Mouse (Mus musculus): Measurements from ENCODE around the gene Ebi3.

Gene Ebi3

DNA sequence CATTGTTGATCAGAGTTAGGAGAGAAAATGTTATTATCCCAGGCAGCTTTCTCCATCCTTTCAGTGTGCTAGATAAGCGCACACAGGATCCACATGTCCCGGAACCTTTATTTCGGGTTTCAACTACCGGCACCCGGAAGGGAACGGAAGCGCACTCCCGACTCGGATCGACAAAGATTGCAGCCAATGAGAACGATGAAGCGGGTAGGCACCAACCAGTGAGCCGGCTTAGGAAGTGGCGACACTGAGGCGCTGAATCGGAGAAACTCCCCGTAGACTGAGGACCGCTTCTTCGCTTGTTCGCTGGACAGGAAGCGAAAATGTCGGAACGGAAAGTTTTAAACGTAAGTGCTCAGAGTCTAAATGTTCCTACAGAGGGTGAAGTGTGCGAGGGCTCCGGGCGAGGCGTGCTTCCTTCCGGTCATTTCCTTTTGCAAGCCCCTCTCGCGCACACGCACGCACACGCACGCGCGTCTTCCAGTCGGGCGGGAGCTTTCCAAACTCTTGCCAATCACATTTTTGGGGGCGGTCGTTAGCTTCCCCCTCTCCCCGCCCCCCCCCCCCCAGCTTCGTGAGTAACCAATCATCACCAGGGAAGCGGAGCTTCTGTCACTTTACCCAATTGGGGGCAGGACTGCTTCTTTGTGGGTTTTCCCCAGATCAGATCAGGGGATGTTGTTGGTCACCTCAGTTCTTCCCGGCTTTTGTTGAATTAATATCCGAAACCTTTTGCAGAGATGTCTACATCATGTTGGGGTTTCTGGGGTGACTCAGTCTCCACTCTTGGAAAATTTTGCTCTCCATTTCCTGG, 6.7 kb downstream of the Ebi3 start, which contains the start of gene Yju2:
Gene Yju2, plus strand, starts transcription at position 182 of the 811 bp plus-strand sequence.
- peak; percentile 95 to 96 for DNase-seq

DNA sequence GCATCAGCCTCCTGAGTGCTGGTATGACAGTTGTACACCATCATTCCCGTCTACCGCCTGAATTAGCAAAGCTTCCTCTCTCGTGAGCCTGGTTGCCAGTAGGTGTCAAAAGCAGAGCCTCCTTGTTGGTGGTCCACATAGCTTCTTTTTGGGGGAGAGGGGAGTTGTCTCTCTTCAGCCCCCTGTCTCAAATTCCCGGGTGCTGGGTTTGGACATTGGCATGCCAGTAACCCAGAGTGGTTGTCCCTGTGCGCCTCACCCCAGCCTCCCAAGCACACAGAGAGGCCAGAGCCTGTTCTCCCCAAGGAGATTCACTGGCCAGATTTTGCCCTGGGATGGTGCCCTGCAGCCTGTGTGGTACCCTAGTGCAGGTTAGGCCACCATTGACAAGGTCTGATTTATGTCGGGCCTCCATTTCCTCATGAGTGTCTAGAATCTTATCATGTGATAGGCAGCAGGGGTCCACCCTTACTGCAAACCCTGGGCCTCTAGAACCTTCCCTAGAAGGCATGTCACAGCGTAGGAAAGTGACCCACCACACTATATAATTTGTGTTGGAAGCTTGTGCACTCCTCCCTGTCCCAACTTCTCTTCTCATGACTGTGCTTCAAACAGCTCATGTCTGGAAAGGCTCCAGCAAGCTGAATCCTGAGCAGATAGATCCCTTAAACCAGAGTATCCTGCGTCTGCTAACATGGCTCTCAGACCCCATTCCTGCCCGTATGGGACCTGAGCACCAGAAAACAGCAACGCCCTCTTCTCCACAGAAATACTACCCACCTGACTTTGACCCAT, 7.7 kb downstream of the Ebi3 start:
- no peak for DNase-seq

DNA sequence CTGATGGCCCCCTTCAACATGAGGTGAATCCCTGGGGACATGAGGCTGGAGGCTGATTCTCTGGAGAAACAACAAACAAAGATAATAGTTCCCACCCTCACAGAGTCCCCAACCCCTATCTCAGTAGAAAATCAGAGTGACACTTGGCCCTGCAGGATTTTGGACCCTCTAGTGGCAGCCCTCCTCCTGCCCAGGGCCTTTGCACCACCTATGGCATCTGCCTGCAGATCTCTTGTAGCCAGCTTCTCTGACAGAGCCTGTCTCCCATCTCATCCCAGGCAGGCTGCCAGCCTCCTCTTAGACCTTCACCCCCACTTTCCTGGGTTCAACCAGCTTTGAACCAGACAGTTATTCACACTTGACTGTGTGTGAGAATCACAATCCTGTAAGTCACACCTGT, 8.4 kb downstream of the Ebi3 start:
- DNase-seq, result no peak

DNA sequence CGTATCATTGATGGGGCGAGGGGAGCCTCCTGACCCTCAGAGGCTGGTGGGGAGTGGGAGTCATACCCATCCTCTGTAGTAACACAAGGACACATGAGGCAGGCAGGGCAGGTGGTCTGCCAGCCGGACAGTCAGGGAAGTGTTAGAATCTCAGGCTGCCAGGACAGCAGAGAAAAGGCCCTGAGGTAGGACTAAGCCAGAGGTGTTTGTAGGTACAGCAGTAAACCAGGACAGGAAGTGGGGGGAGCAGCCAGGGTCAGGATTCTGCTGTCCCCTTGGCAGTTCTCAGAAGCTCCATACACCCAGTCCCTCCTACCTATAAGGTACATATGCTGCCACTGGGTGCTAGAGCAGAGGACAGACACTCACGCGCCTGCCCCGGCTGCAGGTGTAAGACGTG, 9.2 kb downstream of the Ebi3 start:
- DNase-seq, result no peak

DNA sequence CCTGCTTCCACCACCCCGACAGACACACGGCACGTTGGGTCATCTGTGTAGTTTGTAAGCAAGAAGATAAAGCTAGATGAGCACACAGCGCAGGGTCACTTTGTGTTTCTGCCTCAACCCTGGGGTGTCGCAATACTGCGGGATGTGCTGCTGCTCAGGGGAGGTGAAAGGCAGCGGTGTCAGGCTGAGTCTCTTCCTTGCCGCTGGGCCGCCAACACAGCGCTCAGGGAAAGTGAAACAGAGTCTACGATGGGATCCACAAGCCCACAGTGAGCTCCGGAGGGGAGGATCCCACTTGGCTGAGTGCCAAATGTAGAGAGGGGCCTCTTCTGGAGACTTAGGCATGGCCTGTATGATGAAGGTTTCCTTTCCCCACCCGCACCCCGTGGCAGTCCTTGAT, 10.7 kb downstream of the Ebi3 start:
- DNase-seq, result peak in 1 of 2 experiments; percentile 29

DNA sequence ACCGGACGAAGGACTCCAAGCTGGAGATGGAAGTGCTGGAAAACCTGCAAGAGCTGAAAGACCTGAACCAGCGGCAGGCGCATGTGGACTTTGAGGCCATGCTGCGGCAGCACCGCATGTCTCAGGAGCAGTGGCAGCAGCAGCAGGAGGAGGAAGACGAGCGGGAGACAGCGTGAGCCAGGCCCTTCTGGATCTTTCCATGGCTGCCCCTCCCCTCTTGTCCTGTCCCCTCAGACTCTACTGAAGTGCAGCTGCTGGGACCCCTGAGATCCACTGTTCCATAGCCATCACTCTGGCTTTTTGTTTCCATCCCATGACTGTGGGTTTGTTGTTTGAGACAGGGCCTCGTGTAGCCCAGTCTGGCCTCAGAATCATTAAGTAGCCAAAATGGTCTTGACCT, 12.1 kb downstream of the Ebi3 start:
- peak in 1 of 2 experiments; percentile 17 for DNase-seq

DNA sequence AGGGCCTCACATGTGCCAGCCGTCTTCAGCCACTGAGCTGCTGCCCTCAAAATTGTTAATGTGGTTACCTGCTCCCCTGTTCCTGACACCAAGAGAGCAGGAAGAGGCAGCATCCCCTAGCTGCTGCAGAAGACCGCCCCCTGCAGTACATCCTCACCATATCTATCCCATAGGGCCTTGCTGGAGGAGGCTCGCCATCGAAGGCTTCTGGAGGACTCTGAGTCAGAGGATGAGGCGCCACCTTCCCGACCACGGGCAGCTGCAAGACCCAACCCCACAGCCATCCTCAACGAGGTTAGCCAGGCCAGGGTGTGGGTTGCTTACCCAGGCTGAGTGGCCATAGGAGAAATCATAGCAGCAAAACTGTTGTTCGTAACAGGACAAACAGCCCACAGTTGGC, 12.6 kb downstream of the Ebi3 start:
- DNase-seq, result peak in 1 of 2 experiments; percentile 19

DNA sequence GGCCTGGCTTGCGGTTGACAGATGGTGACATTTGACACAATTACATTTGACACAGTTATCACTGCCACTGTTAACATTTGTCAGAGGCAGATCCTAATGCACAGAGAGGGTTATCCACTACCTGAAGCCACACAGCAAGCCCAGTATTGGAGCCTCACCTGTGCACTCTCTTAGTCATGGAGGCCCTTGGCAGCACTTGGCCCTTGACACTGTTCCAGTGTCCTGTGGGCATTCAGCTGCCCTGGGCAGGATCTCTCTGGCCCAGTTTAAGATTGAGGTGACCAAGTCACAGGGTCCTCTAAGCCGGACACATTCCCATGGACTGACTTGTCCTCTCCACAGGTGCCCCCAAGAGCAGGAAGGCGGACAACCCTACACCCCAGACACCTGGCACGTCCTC, 14.7 kb downstream of the Ebi3 start:
- no peak for DNase-seq

DNA sequence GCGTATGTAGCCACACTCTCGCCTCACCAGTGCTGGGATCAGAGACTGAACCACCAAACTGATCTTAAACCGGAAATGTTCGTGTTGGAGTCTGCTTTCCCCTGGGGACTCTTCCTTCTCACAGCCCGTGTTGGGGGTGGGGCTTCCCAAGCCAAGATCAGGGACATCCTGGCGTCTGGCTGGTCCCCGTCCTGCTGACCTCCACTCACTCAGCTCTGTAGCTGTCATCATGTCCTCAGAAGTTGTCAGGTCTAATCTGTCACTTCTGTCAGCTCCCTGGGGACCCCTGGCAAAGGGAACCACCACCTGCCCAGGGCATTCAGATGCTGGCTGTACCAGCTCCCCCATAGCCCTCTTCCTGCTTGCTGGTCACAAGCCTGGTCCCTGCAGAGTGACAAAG, 15.8 kb downstream of the Ebi3 start:
- peak in 1 of 2 experiments; percentile 42 for DNase-seq

DNA sequence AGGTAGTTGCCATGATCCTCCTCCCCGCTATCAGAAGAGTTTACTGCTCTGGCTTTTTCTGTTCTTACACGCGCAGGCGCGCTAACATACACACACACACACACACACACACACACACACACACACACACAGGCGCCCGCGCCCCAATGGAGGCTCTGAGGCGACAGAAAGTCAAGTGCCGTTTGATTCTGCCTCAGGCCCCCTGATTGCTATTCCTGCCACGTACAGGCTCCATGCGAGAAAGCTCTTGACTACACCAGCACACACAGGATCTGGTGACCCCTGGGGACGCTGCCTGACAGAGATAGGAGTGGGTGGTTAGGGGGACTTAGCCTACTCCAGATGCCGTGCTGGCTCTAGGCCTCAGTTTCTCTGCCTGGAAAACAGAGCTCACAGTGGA, 17.1 kb downstream of the Ebi3 start:
- DNase-seq, result peak in 1 of 2 experiments; percentile 33

DNA sequence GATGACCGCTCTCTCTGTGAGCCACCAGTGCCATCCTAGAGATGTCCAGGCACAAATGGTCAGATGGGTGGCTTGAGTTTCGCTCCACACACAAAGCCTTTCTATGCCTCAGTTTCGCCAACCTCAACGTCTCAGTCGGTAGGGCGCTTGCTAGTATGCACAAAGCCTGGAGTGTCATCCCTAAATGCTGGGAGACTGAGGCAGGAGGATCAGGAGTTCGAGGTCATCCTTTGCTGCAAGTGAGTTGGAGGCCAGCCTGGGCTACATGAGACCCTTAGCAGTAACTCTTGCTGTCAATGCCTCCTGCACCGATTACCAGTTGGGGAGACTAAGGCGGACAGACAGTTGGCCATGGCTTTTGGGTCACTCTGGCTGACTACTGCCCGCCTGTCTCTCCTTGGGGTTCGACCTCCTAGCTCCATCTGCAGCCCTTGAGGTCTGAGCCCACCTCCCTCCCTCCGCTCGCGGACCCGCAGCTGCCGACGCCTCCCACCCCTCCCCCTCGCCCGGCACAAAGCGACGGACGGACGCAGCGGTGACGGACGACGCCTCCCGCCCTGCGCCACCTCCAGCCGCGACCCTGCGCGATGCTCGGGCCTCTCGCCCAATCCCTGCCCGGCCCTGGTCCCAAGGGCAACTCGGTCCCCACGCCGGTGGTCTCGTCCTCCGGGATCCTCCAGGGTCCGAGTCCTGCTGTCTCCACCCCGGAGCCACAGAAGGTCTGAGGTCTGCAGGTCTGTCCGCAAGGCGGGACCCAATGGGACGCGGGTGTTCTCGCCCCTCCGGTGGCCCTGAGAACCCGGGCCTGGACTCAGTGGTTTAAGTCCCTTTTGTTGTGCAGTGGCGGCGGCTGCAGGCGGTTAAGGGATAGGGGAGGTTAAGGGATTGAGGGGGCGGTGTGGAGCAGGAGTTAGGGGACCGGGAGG, 17.8 kb downstream of the Ebi3 start, which contains the start of gene Shd:
Gene Shd, plus strand, starts transcription at position 502 of the 926 bp plus-strand sequence.
- DNase-seq, result peak; percentile 44 to 61

DNA sequence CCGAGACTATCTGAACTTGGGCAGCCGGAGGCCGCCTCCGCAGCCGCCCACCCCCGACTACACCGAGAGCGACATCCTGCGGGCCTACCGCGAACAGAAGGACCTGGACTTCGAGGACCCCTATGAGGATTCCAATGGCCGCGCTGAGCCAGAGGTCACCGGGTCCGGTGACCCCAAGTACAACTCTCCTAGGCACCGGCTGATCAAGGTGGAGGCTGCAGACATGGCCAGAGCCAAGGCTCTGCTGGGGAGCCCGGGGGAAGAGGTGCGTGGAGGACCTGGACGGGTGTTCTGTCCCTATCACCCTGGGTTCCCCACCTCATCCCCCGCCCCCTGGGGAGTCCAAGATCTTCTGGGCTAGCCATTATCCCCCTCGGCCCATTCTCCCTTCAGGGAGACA, 19.0 kb downstream of the Ebi3 start:
- peak in 1 of 2 experiments; percentile 30 for DNase-seq

DNA sequence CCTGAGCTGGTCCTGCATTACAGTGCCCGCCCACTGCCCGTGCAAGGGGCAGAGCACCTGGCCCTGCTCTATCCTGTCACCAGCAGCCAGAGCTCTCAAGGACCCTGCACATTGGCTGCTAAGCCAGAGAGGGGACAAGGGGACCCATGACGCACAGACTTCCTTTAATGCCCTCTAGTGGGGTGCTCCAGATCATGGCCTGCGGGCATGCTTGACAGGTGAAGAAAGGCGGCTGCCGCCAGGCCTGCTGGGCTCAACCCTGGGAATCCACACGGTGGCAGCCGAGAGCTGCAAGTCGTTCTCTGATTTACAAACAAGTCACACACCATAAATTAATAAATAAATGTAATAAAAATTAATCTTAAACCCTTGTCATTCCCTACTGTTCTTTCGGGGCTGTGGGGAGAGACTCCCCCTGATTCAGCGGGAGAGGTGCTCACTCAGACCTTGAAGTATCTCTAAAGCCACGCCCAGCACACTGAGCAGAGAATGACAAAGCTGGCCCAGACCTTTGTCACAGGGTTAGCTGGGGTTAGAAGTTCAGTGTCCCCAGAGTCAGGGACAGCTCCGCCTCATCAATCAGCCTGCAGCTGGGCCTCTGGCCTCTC, 23.9 kb downstream of the Ebi3 start:
- DNase-seq, result peak; percentile 84 to 88

DNA sequence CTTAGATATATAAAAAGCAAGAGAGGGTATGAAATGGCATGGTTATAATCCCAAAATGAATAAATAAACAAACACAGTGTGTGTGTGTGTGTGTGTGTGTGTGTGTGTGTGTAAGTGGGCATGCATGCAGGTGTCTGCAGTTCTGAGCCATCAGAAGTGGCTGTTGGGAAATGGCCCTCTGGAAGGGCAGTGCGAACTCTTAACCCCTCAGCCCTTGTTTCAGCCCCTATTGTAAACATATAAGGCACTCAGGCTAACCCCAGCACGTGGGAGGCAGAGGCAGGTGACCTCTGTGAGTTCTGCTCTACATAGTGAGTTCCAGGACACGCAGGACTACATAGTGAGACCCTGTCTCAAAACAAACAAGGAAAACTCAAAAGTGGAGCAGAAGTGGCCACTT, 24.9 kb downstream of the Ebi3 start:
- no peak for DNase-seq

DNA sequence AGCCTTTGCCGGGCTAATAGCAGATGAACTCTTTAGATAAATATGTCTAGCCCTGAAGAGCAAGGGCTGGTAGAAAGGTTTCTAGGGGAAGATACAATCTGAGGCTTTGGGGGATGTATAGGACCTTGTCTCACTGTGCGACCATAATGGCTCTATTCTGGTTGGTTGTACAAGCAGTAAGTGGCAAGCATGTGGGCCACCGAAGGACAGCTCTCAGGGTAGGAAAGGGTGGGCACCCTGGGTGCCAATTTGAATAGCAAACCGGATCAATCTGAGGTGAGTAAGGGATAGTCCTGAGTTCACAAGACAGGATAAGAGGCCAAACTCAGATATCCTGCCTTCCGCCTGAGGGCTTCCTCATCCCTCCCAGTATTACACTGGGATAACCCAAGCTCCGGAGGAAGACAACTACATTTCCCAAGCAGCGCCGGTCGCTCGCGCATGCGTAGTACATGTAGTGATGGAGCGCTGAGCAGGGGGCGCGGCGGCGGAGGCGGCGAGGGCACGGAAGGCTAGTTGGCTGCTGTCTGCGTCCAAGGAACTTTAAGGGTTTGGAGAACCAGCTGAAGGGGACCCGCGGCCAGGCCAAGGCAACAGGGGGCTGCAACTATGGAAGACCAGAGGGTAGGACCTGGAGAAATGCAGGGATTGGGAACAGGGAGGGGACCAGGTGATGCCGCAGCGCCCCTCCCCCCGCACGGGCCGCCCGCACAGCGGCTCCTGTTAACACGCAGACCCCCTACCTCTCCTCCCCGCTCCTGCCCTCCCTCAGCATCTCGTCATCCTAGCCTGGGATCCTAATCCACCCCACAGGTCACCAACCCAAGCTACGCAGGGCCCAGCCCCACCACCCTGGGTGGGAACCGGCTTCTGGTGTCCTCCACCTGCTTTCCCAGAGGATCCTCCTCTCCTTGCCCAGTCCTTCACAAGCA, 33.9 kb downstream of the Ebi3 start, which contains the start of gene Fsd1:
Gene Fsd1, plus strand, starts transcription at position 480 of the 932 bp plus-strand sequence.
- peak; percentile 55 to 67 for DNase-seq

DNA sequence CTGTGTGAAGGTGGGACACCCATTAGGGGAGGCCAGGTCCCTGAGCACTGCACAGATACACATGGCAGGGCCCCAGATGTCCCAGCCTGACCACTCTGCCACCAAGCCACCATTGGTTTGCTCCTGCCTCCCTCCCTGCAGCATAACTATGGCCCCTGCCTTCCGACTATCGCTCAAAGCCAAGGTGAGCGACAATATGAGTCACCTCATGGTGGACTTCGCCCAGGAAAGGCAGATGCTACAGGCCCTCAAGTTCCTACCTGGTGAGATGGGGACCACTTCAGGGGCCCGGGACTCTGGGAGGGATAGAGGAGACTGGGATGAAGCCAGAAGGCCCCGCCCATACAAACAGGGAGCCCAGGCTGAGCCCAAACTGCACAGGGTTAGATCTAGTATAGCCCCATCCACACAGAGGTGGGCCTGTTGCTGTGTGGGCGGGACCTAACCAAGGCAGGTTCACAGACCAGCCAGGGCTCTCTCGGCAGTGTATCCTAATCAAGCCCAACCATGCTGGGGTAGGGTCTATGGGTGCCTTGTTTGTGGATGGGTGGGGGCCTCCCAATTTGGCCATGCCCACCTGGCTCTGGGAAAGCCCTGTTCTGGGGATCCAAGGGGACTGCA, 37.9 kb downstream of the Ebi3 start:
- no peak for DNase-seq

DNA sequence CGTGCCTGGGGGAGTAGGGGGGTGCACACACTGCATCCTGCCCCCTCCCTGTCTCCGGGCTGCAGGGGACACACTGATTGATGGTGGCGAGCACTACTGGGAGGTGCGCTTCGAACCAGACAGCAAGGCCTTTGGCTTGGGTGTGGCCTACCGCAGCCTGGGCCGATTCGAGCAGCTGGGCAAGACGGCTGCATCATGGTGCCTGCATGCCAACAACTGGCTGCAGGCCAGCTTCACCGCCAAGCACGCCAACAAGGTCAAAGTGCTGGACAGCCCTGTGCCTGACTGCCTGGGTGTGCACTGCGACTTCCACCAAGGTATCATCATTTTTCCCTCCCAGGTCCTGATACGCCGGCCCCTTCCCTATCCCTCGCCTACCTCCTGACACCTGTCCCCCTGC, 43.6 kb downstream of the Ebi3 start:
- no peak for DNase-seq

DNA sequence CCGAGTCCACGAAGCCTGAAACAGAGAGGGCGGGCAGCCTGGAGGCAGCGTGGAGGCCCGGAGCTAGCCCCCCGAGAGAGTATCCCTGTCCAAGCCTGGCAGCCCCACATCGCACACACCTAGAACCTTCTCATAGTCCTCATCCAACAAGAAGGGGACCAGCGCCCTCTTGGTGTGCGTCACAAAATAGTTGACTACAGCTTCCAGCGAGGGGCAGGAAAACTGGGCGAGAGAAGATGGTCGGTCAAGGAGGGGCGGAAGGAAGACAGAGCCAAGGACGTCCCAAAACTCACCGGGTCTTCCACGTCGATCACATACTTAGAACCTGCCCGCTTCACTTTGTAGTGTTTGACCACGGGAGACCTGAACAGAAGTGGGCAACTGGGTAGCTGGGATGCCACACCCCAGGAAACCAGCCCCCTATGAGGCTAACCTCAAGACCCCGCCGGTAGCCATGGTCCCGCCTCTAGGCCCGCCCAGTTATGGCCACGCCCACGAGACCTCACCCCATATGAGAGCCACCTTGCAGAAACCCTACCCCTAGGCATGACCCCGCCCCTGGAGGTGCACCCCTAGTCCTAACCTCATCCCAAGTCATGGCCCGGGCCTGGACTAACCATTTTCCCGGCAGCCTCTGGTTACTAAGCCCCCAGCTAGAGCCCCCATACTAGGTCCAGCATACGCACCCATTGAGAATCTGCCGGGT, 47.5 kb downstream of the Ebi3 start:
- no peak for DNase-seq

DNA sequence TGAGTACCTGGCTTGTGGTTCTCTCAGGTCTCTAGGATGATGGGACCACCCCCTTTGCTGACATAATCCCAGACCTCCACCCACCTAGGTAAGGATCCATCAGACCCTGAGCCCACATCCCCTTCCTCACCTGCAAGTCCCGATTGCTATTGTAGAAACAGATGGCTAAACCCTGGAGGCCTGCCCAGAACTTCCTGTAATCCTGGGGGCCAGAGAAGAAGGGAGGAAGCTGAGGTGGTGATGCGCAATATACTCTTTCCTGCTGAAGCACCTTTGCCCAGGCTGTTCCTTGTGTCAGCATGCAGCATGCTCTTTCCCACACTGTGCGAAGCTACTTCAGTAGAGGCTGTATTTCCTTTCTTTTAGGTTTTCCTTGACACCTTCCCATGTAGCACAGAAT, 50.6 kb downstream of the Ebi3 start:
- no peak for DNase-seq
